Mouse (Mus musculus): ENCODE measurements around the gene Cbx7.

DNA sequence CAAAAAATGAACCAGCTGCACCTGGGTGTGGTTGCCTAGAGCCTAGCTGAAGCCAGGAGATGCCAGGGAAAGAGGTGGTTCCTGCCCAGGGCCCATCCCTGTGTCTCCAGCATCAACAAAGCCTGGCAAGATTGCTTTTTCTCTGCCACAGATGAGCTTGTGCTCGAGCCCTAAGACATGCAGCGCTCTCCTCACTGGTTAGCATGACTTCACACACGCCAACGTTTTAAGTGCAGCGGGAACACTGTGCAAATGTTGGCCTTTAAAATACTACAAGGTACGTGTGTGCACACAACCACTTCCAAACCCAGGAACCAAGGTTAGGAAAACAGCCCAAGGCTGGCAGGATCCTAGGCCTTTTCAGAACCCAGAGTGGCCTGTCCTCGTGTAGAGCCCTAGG is 48.3 kb upstream of the Cbx7 start:
- TF ChIP-seq CTCF (conservative IDR thresholded peaks at IDR 0.05; ENCODE audit: insufficient read depth, insufficient read length, low read depth, low read length) (no peak), POLR2A (IDR thresholded peaks at IDR 0.05; ENCODE audit: low read depth, low read length) (no peak)

Data from kidney, adult 2 months (tissue).